Mouse (Mus musculus): ENCODE results near the gene Slc39a11. TPM values are rescaled to one million over a fixed set of nuclear protein-coding genes. Genes with fewer than 3 reads are reported as not detected.

Gene Slc39a11
- polyA plus RNA-seq, 1 experiment from 2014 or later, result 15.7 TPM

GRCm38 (mm10) chr11:113274037-113274436 lies 375.8 kb downstream of the Slc39a11 start:
- H3K4me1 ChIP-seq, result peaks cover 44% of the 10 kb centered on the region
- no peak for DNase-seq (ENCODE audit: low spot score)
- H3K27me3 ChIP-seq (ENCODE audit: low read depth, poor library complexity, severe bottlenecking), result no peaks in the 10 kb centered on the region
- H3K4me3 ChIP-seq, result no peak overlapping the region
- no peak overlapping the region for H3K27ac ChIP-seq
- H3K36me3 ChIP-seq, result no peaks in the 10 kb centered on the region
- 88% methylated on average over 8 of the region's 8 CpGs for WGBS
- no peaks in the 10 kb centered on the region for H3K9me3 ChIP-seq (replicated peaks)

- H3K27ac ChIP-seq, result peak overlapping the region; percentile 50; the same call in 1 of the 2 replicates
- no peaks in the 10 kb centered on the region for H3K27me3 ChIP-seq (ENCODE audit: low read depth, poor library complexity, severe bottlenecking)
- peaks cover 38% of the 10 kb centered on the region for H3K4me1 ChIP-seq
- no peak for DNase-seq (ENCODE audit: low spot score)
- no peak overlapping the region for H3K4me3 ChIP-seq
- H3K36me3 ChIP-seq, result no peaks in the 10 kb centered on the region
- 91% methylated on average over 6 of the region's 6 CpGs for WGBS
- H3K9me3 ChIP-seq (replicated peaks), result no peaks in the 10 kb centered on the region
These were observed 378.0 kb downstream of the Slc39a11 start for GRCm38 (mm10) chr11:113271857-113272256.

- 88% methylated on average over 8 of the region's 8 CpGs for WGBS
- Histone ChIP-seq H3K27ac (no peak overlapping the region), H3K4me1 (peaks cover 36% of the 10 kb centered on the region), H3K27me3 (ENCODE audit: low read depth, poor library complexity, severe bottlenecking) (no peaks in the 10 kb centered on the region), H3K4me3 (no peak overlapping the region), H3K9me3 (replicated peaks) (no peaks in the 10 kb centered on the region), H3K36me3 (no peaks in the 10 kb centered on the region)
- no peak for DNase-seq (ENCODE audit: low spot score)
These were observed 381.0 kb downstream of the Slc39a11 start for GRCm38 (mm10) chr11:113268831-113269319.

- DNase-seq (ENCODE audit: low spot score), result no peak
- 82% methylated on average over 17 of the region's 17 CpGs for WGBS
- H3K4me3 ChIP-seq, result no peak overlapping the region
These were observed 382.2 kb downstream of the Slc39a11 start for GRCm38 (mm10) chr11:113267516-113268230.

GRCm38 (mm10) chr11:113266706-113267105 lies 383.2 kb downstream of the Slc39a11 start:
- no peak overlapping the region for H3K4me3 ChIP-seq
- WGBS, result 36% methylated on average over 4 of the region's 4 CpGs

More at GRCm38 (mm10) chr11:113267516-113268230, 382.2 kb downstream of the Slc39a11 start:
- 0 out of 2 replicates have a peak overlapping the region, but pooled peaks have one; percentile 22 for H3K27ac ChIP-seq
- H3K4me1 ChIP-seq, result peaks cover 37% of the 10 kb centered on the region
- no peaks in the 10 kb centered on the region for H3K36me3 ChIP-seq
- H3K9me3 ChIP-seq (replicated peaks), result no peaks in the 10 kb centered on the region
- no peaks in the 10 kb centered on the region for H3K27me3 ChIP-seq (ENCODE audit: low read depth, poor library complexity, severe bottlenecking)

GRCm38 (mm10) chr11:113265567-113265966 lies 384.3 kb downstream of the Slc39a11 start:
- H3K27ac ChIP-seq, result no peak overlapping the region
- H3K9me3 ChIP-seq (replicated peaks), result no peaks in the 10 kb centered on the region
- no peak overlapping the region for H3K4me3 ChIP-seq
- 88% methylated on average over 3 of the region's 3 CpGs for WGBS
- H3K27me3 ChIP-seq (ENCODE audit: low read depth, poor library complexity, severe bottlenecking), result no peaks in the 10 kb centered on the region
- no peaks in the 10 kb centered on the region for H3K36me3 ChIP-seq
- DNase-seq (ENCODE audit: low spot score), result no peak
- H3K4me1 ChIP-seq, result peaks cover 46% of the 10 kb centered on the region

More at GRCm38 (mm10) chr11:113266706-113267105, 383.2 kb downstream of the Slc39a11 start:
- H3K36me3 ChIP-seq, result no peaks in the 10 kb centered on the region
- H3K9me3 ChIP-seq (replicated peaks), result no peaks in the 10 kb centered on the region
- DNase-seq (ENCODE audit: low spot score), result no peak
- no peak overlapping the region for H3K27ac ChIP-seq
- no peaks in the 10 kb centered on the region for H3K27me3 ChIP-seq (ENCODE audit: low read depth, poor library complexity, severe bottlenecking)
- peaks cover 43% of the 10 kb centered on the region for H3K4me1 ChIP-seq

- no peaks in the 10 kb centered on the region for H3K9me3 ChIP-seq (replicated peaks)
- peaks cover 54% of the 10 kb centered on the region for H3K4me1 ChIP-seq
- no peak overlapping the region for H3K4me3 ChIP-seq
- no peak for DNase-seq (ENCODE audit: low spot score)
- WGBS, result 84% methylated on average over 7 of the region's 7 CpGs
- no peaks in the 10 kb centered on the region for H3K36me3 ChIP-seq
- H3K27me3 ChIP-seq (ENCODE audit: low read depth, poor library complexity, severe bottlenecking), result no peaks in the 10 kb centered on the region
- no peak overlapping the region for H3K27ac ChIP-seq
These were observed 385.9 kb downstream of the Slc39a11 start for GRCm38 (mm10) chr11:113263971-113264370.

GRCm38 (mm10) chr11:113262062-113262461 lies 387.8 kb downstream of the Slc39a11 start:
- DNase-seq (ENCODE audit: low spot score), result no peak
- 31% methylated on average over 8 of the region's 8 CpGs for WGBS

GRCm38 (mm10) chr11:113261421-113261820 lies 388.5 kb downstream of the Slc39a11 start:
- Histone ChIP-seq H3K9me3 (replicated peaks) (no peaks in the 10 kb centered on the region), H3K27me3 (ENCODE audit: low read depth, poor library complexity, severe bottlenecking) (no peaks in the 10 kb centered on the region), H3K27ac (peak overlapping the region; percentile 61; the same call in 1 of the 2 replicates), H3K4me3 (no peak overlapping the region), H3K36me3 (no peaks in the 10 kb centered on the region), H3K4me1 (peaks cover 41% of the 10 kb centered on the region)
- DNase-seq (ENCODE audit: low spot score), result no peak
- 79% methylated on average over 4 of the region's 4 CpGs for WGBS

More at GRCm38 (mm10) chr11:113262062-113262461, 387.8 kb downstream of the Slc39a11 start:
- Histone ChIP-seq H3K27me3 (ENCODE audit: low read depth, poor library complexity, severe bottlenecking) (no peaks in the 10 kb centered on the region), H3K4me3 (no peak overlapping the region), H3K9me3 (replicated peaks) (no peaks in the 10 kb centered on the region), H3K27ac (peak overlapping the region; percentile 1; the same call in 1 of the 2 replicates), H3K4me1 (peaks cover 47% of the 10 kb centered on the region), H3K36me3 (no peaks in the 10 kb centered on the region)

- Histone ChIP-seq H3K27ac (peak overlapping the region; percentile 71), H3K4me1 (peaks cover 56% of the 10 kb centered on the region), H3K4me3 (no peak overlapping the region), H3K9me3 (replicated peaks) (no peaks in the 10 kb centered on the region), H3K36me3 (no peaks in the 10 kb centered on the region), H3K27me3 (ENCODE audit: low read depth, poor library complexity, severe bottlenecking) (no peaks in the 10 kb centered on the region)
- 79% methylated on average over 14 of the region's 14 CpGs for WGBS
- peak; percentile 35 for DNase-seq (ENCODE audit: low spot score)
These were observed 390.0 kb downstream of the Slc39a11 start for GRCm38 (mm10) chr11:113259712-113260382.

GRCm38 (mm10) chr11:113258016-113258415 lies 391.9 kb downstream of the Slc39a11 start:
- peaks cover 62% of the 10 kb centered on the region for H3K4me1 ChIP-seq
- no peaks in the 10 kb centered on the region for H3K9me3 ChIP-seq (replicated peaks)
- WGBS, result 86% methylated on average over 6 of the region's 6 CpGs
- H3K4me3 ChIP-seq, result no peak overlapping the region
- no peak for DNase-seq (ENCODE audit: low spot score)
- no peaks in the 10 kb centered on the region for H3K36me3 ChIP-seq
- no peaks in the 10 kb centered on the region for H3K27me3 ChIP-seq (ENCODE audit: low read depth, poor library complexity, severe bottlenecking)
- H3K27ac ChIP-seq, result no peak overlapping the region

GRCm38 (mm10) chr11:113254653-113255052 lies 395.2 kb downstream of the Slc39a11 start:
- WGBS, result 60% methylated on average over 6 of the region's 6 CpGs
- Histone ChIP-seq H3K27me3 (ENCODE audit: low read depth, poor library complexity, severe bottlenecking) (no peaks in the 10 kb centered on the region), H3K36me3 (no peaks in the 10 kb centered on the region), H3K4me1 (peaks cover 44% of the 10 kb centered on the region), H3K9me3 (replicated peaks) (no peaks in the 10 kb centered on the region), H3K4me3 (no peak overlapping the region), H3K27ac (peak overlapping the region; percentile 72)
- no peak for DNase-seq (ENCODE audit: low spot score)

GRCm38 (mm10) chr11:113253169-113253568 lies 396.7 kb downstream of the Slc39a11 start:
- no peaks in the 10 kb centered on the region for H3K36me3 ChIP-seq
- DNase-seq (ENCODE audit: low spot score), result no peak
- no peaks in the 10 kb centered on the region for H3K27me3 ChIP-seq (ENCODE audit: low read depth, poor library complexity, severe bottlenecking)
- H3K27ac ChIP-seq, result no peak overlapping the region
- H3K4me1 ChIP-seq, result peaks cover 37% of the 10 kb centered on the region
- H3K4me3 ChIP-seq, result no peak overlapping the region
- 92% methylated on average over 4 of the region's 4 CpGs for WGBS
- H3K9me3 ChIP-seq (replicated peaks), result no peaks in the 10 kb centered on the region

All from limb, embryonic 10.5 days (tissue).